Mouse (Mus musculus) stomach, postnatal 0 days (tissue): Measurements from ENCODE around the gene Fem1b.

Experiments used
- CTCF ChIP-seq: IDR thresholded peaks from 2 replicates; pipeline ENCODE4 v1.5.1; 2016; ENCODE audit warnings: antibody characterized with exemption, low read depth, mild to moderate bottlenecking, moderate library complexity
- EP300 ChIP-seq: optimal IDR thresholded peaks from 2 replicates; pipeline ENCODE3; 2016; ENCODE audit warnings: antibody characterized with exemption

DNA sequence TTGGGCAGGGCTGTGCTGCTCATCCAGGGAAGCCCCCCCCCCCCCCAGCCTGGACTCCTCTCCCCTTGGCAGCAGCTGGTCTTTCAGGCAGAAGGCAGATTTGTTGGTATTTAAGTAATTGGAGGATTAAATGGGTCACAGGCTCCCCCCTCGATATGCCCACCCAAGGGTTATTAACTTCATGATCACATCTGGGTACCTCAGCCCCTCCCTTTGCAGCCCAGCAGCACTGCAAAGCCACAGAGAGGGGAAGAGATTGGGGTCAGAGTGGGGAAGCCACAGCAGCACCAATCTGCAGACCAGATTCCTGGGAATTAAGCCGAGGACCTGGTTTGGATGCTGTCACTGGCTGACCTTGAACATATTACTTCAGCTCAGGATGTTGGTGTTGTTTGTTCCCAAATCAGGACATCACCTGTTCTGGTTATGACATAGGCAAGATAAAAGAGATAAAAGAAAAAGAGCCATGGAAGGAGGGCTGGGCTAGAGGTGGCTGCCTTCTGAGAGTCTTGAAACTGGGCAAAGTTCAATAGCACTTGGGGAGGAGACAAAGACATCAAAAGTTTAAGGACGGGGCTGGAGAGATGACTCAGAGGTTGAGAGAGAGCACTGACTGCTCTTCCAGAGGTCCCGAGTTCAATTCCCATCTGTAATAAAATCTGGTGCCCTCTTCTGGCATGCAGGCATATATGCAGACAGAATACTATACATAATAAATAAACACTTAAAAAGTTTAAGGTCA lies 24.1 kb upstream of the Fem1b start:
- no peak for TF ChIP-seq CTCF
- TF ChIP-seq EP300, result no peak
